Mouse (Mus musculus) intestine, postnatal 0 days (tissue): Measurements from ENCODE around the gene Gucy1b1. TPM values are rescaled to one million over a fixed set of nuclear protein-coding genes. Genes with fewer than 3 reads are reported as not detected.

Source experiments
- ATAC-seq: fragments of 200-750 bp; cut with Nextera tagmentation; 2 replicates; pipeline ENCODE4 v1.8.0; 2017; ENCODE audit warnings: mild to moderate bottlenecking, moderate TSS enrichment, moderate library complexity
- H3K27ac ChIP-seq: fragments of 300-500 bp; sonication (generic); 2 replicates; pipeline ENCODE4 v1.5.1; 2014; ENCODE audit warnings: mild to moderate bottlenecking, low read depth, low read length, moderate library complexity
- H3K27me3 ChIP-seq: fragments of 300-500 bp; sonication (generic); replicated peaks from 2 replicates; pipeline ENCODE4 v1.6.1; 2014; ENCODE audit warnings: low read length, mixed read lengths; ENCODE audit not compliant: control insufficient read depth, insufficient read depth
- H3K36me3 ChIP-seq: fragments of 300-500 bp; sonication (generic); 2 replicates; pipeline ENCODE4 v1.6.1; 2014; ENCODE audit warnings: mild to moderate bottlenecking, moderate library complexity; ENCODE audit not compliant: control insufficient read depth, insufficient read depth
- H3K4me1 ChIP-seq: fragments of 300-500 bp; sonication (generic); replicated peaks from 2 replicates; pipeline ENCODE4 v1.6.1; 2014; ENCODE audit warnings: antibody characterized with exemption, low read length, mixed read lengths; ENCODE audit not compliant: control insufficient read depth, insufficient read depth
- H3K4me2 ChIP-seq: fragments of 300-500 bp; sonication (generic); replicated peaks from 2 replicates; pipeline ENCODE4 v1.6.1; 2014; ENCODE audit warnings: low read depth, mild to moderate bottlenecking, moderate library complexity
- H3K4me3 ChIP-seq: fragments of 300-500 bp; sonication (generic); 2 replicates; pipeline ENCODE4 v1.5.1; 2014; ENCODE audit warnings: low read depth, low read length
- H3K9ac ChIP-seq: fragments of 300-500 bp; sonication (generic); 2 replicates; pipeline ENCODE4 v1.6.1; 2014; ENCODE audit warnings: mild to moderate bottlenecking, low read depth, low read length
- H3K9me3 ChIP-seq: fragments of 300-500 bp; sonication (generic); 2 replicates; pipeline ENCODE4 v1.6.1; 2016; ENCODE audit warnings: mixed run types; ENCODE audit not compliant: control insufficient read depth
- CTCF ChIP-seq: sonication (generic); IDR thresholded peaks from 2 replicates; pipeline ENCODE4 v1.5.1; 2016; ENCODE audit warnings: low read depth, mild to moderate bottlenecking, control low read depth, antibody characterized with exemption, moderate library complexity
- WGBS: fragments of 180-500 bp; shearing (Covaris S2); extraction: QIAGEN DNeasy Blood & Tissue Kit; methylation state at CpG from one replicate; pipeline ENCODE4 v1.1.7; 2014; 5-methylcytosine and 5-hydroxymethylcytosine counted together
- polyA plus RNA-seq: library from polyadenylated mRNA; unstranded; fragments of >200 nt; fragmentation: Nextera tagmentation; extraction: Ambion mirVana; gene quantifications from 2 replicates; pipeline ENCODE4 v1.2.1, GENCODE M21; 2015

Gene Gucy1b1
- polyA plus RNA-seq, 1 experiment from 2014 or later: 23.3 TPM

DNA sequence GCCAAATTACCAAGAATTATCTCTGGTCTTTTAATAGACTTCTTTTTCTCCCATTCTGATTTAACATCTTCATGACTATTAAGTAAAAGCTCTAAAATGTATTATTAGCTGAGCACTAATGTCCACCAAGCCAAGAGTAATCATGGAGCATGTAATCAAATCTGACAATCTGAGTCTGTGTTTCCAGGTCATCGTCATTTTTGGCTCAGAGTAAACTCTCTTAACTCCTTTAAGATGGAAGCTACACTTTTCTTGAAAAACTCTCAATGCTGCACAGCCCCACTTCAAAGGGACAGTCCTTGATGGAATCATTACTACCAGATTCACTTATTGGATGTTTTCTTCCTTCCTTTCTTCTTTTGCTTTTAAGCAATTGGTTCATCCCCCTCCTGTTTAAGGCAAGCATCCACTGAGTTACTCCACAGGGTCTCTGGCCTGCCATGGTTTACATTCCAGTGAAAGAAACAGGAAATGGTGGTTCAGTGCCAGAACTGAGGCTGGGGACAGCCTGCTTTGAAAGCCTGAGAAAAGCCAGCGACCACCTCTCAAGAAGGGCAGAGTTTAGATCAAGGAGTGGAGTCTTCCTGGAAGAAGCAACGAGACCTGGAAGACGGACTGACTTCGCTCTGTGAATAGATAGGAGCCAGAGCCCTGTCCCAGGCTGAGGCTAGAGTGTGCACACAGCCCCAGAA is 20.1 kb downstream of the Gucy1b1 start:
- no peak overlapping the region for H3K9ac ChIP-seq
- no peaks in the 10 kb centered on the region for H3K9me3 ChIP-seq
- H3K4me1 ChIP-seq: no peaks in the 10 kb centered on the region
- TF ChIP-seq CTCF: no peak
- no peak overlapping the region for H3K4me3 ChIP-seq
- H3K36me3 ChIP-seq: no peaks in the 10 kb centered on the region
- H3K27ac ChIP-seq: peak overlapping the region; percentile 11; the same call in 1 of the 2 replicates
- 39% methylated on average over 5 of the region's 5 CpGs for WGBS
- ATAC-seq: no peak
- H3K27me3 ChIP-seq: no peaks in the 10 kb centered on the region
- H3K4me2 ChIP-seq: no peak overlapping the region

GRCm38 (mm10) chr3:82052029-82052428 is 22.5 kb downstream of the Gucy1b1 start:
- WGBS: 46% methylated on average over 2 of the region's 2 CpGs
- Histone ChIP-seq H3K4me2 (no peak overlapping the region), H3K9me3 (no peaks in the 10 kb centered on the region), H3K4me1 (no peaks in the 10 kb centered on the region), H3K36me3 (no peaks in the 10 kb centered on the region), H3K4me3 (no peak overlapping the region), H3K27me3 (no peaks in the 10 kb centered on the region), H3K27ac (no peak overlapping the region), H3K9ac (no peak overlapping the region)
- TF ChIP-seq CTCF: no peak
- ATAC-seq: no peak

DNA sequence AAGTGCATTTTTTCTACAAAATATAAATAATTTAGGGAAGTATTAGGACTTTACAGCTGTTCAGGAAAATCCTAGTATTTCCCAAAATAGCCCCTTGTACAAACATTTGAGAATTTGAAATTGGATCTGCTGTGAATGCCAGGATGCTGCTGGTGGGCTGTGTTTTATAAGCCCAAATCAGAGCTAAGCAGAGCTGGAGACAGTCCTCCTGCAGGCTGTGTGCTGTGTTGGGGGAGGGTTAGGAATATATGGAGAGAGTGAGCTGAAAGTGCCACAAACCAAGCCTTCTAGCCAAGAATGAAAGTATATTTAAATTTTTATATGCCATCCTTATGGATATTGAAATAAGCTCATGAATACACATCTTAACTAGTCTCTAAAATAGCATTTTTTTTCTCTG is 23.0 kb downstream of the Gucy1b1 start:
- Histone ChIP-seq H3K9me3 (no peaks in the 10 kb centered on the region), H3K4me1 (no peaks in the 10 kb centered on the region), H3K27ac (no peak overlapping the region), H3K36me3 (no peaks in the 10 kb centered on the region), H3K9ac (no peak overlapping the region), H3K4me2 (no peak overlapping the region), H3K27me3 (no peaks in the 10 kb centered on the region), H3K4me3 (no peak overlapping the region)
- TF ChIP-seq CTCF: no peak
- no peak for ATAC-seq

GRCm38 (mm10) chr3:82048681-82049080 is 25.8 kb downstream of the Gucy1b1 start:
- H3K36me3 ChIP-seq: no peaks in the 10 kb centered on the region
- ATAC-seq: no peak
- H3K27ac ChIP-seq: no peak overlapping the region
- H3K9me3 ChIP-seq: no peaks in the 10 kb centered on the region
- no peak overlapping the region for H3K4me3 ChIP-seq
- no peaks in the 10 kb centered on the region for H3K4me1 ChIP-seq
- no peaks in the 10 kb centered on the region for H3K27me3 ChIP-seq
- TF ChIP-seq CTCF: no peak
- no peak overlapping the region for H3K9ac ChIP-seq
- 45% methylated on average over 7 of the region's 7 CpGs for WGBS
- H3K4me2 ChIP-seq: no peak overlapping the region

- H3K36me3 ChIP-seq: no peaks in the 10 kb centered on the region
- no peak overlapping the region for H3K4me3 ChIP-seq
- H3K9ac ChIP-seq: no peak overlapping the region
- H3K27ac ChIP-seq: no peak overlapping the region
- H3K27me3 ChIP-seq: no peaks in the 10 kb centered on the region
- H3K9me3 ChIP-seq: no peaks in the 10 kb centered on the region
- H3K4me2 ChIP-seq: no peak overlapping the region
- WGBS: 72% methylated on average over 4 of the region's 4 CpGs
- H3K4me1 ChIP-seq: no peaks in the 10 kb centered on the region
- no peak for TF ChIP-seq CTCF
- ATAC-seq: no peak
Observed at GRCm38 (mm10) chr3:82048078-82048477, 26.4 kb downstream of the Gucy1b1 start.

GRCm38 (mm10) chr3:82047100-82047753 is 27.3 kb downstream of the Gucy1b1 start:
- Histone ChIP-seq H3K4me2 (no peak overlapping the region), H3K9me3 (no peaks in the 10 kb centered on the region), H3K27me3 (no peaks in the 10 kb centered on the region), H3K4me3 (no peak overlapping the region), H3K9ac (no peak overlapping the region), H3K4me1 (no peaks in the 10 kb centered on the region), H3K27ac (no peak overlapping the region), H3K36me3 (no peaks in the 10 kb centered on the region)
- TF ChIP-seq CTCF: peak; percentile 79
- no peak for ATAC-seq
- 30% methylated on average over 8 of the region's 8 CpGs for WGBS
